Mouse (Mus musculus): ENCODE results near the gene Gpx4.

Gene Gpx4

DNA sequence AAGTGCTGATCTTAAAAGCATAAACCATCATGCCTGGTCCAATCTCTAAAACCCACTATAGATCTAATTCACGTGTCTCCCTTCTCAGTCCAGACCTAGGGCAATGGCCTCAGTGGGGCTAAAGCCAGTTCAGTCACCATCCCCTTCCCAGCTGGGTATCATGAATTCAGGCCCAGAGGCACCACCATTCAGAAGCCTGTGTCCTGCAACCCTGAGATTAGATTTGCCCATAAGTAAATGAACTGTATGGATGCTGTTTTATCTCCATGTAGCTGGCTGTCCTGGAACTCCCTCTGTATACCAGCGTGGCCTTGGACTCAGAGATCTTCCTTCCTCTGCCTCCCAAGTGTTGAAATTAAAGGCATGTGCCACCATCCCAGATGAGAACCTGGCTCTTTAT lies 56.1 kb downstream of the Gpx4 start:
- DNase-seq (ENCODE audit: low spot score) = no peak

DNA sequence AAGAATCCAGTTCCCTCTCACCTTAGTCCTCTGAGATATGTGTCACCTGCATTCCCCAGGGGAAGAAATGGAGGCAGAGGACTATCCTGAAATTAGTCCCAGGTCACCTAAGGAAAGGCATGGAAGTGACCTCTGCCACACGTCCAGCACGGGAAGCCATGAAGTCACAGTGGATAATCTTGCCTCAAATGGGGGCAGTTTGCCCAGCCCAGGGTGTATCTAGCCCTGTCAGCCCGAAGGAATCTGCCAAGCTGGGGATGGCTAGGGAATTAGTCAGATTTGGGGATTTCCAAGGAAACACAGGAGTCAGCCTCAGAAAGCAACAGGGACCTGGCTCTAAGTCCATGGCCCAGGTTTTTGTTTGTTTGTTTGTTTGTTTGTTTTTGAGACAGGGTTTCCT lies 57.2 kb downstream of the Gpx4 start:
- no peak for DNase-seq (ENCODE audit: low spot score)

DNA sequence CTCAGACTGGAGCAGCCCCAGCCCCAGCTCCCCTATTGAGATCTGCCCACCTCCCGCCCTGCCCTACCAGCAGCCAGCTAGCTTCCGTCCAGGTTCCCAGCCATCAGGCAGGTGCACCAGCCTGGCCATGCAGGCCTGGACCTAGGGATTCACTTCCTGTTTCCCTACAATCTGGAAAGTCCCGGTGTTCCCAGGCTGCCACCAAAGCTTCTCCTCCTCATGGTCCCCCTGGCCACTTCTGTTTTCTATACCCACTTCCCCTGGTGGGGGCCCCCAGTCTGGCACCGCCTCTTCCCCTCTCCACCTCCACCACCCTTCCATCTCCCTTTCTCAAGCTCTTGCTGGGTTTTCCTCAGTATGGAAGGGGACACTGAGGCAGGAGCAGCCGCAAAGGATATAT lies 58.5 kb downstream of the Gpx4 start, which contains the start of gene Sbno2:
Gene Sbno2, minus strand, starts transcription at position 112 of the 400 bp plus-strand sequence.
- DNase-seq (ENCODE audit: low spot score) = no peak

DNA sequence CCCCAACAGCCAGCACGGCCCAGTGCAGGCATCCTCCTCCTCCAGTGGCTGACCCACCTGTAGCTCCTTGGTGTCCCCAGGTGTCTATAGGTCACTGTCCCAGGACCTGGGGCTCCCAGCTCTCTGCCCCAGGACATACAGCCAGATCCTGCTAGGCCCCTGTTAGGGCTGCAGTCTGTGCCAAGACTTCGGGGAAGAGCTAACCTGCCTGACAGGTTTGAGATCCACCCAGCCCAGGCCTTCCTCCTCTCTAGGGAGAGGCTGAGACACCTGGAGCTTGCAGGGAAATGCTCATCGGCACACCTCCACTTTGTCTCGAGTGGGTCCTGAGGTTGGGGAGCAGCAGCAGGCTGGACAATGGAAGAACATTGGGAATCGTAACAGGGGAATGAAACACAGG lies 59.0 kb downstream of the Gpx4 start:
- DNase-seq (ENCODE audit: low spot score) = no peak
